Mouse (Mus musculus) frontal cortex, postnatal 36 days (tissue): ENCODE results near the gene Gars.

Source experiments
- DNase-seq, 2 experiments: peaks; one replicate each; pipeline ENCODE4 v3.0.0; 2022; ENCODE audit warnings: low spot score in 2 of 2

The Gars gene

DNA sequence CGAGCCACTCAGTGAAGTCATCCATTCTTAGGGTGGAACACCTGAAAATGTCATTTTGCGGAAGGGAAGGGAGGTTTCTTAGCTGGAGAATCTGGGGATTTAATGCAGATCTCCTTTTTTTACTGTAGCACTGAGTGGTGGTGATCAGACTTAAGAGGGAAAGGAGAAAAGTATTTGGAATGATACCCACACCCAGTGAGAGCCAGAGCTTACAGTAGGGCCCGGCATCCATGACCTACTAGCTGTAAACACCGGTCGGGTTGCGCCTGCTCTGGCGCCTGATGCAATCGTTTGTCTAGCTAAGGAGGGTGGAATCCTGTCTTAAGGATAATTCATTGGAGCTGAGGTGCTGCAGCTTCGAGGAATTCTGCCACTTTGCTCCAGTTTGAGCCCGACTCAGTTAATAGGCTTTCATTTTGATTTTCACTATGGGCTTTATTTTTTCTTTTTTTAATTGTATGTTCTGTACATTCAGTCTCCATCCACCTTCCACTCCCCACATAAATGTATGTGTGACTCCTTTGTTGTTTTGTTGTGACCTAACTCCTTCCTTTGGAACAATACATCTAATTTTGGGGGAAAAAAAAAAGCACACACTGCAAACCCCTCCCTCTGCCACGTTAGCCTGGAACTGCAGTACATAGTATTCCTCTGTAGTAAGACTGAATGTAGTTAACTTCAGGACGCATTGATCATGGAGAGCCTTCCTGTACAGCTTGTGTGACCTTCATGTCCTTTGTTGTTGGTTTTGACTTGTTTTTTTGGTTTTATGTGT is 1.1 kb downstream of the Gars start:
- peak in 1 of 2 experiments; percentile 19 for DNase-seq

DNA sequence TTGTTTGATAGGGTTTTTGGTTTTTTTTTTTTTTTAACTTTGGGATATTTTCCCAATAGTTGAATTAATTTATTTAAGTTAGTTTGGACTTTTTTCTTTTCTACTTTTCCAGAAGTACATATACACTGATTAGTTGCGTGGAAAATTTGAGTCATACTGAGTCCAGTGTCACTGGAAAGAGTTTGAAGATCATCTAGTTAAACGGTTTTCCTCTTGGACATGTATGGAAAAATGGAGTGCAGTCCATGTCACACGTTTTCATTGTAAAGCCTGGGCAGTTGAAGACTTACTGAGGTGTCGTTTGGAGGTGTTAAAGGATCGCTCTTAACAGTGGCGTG is 1.6 kb downstream of the Gars start:
- DNase-seq, result no peak

DNA sequence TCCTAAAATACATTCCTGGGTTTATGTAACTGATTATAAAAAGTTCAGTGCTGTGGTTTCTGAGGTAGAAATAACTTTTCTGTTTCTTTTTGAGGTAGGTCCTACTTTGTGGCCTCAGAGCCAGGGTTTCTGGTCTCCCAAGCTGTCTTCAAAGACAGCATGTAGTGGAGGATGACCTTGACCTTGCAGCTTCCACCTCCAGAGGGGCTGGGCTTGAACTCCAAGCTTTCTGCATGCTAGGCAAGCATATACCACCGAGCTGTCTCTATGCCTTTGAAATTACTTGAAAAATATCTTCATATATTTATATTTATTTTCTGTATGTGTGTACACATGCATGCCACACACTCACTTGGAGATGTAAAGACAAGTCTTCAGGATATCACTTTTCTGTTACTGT is 2.2 kb downstream of the Gars start:
- no peak for DNase-seq

DNA sequence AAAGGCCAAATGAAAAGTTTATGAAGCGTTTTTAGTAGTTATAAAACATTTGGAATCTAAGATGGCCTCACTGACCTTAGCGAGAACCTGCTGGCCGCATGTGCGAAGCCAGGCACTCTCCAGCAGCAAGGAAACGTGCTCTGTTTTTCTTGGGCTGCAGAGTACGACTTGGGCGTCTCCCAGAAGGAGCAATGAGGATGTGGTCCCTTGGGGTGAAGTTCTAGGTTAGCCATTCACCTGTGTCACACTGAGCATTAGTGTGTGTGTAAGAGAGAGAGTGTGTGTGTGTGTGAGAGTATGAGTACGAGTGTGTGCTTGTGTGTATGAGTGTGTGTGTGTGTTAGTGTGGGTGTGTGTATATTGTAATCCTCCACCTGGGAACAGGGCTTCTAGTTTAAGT is 5.4 kb downstream of the Gars start:
- no peak for DNase-seq

DNA sequence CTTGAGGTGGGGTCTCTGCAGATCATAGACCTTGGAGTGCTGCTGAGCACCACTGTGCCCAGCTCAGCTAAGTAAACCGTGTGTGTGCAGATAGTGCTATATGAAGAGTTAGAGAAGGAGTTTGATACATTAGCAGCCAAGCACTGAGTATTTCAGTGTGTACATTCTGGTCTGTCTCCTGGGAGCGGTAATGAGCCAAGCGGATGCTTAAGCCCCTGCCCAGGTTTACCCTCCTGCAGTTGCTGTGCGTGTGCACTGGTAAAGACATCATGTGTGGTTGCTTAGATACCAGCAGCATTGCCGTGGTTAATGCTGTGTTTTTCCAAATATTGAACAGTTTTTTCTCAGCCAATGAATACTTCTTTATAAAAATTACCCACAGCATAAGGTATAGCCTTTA is 6.7 kb downstream of the Gars start:
- no peak for DNase-seq

DNA sequence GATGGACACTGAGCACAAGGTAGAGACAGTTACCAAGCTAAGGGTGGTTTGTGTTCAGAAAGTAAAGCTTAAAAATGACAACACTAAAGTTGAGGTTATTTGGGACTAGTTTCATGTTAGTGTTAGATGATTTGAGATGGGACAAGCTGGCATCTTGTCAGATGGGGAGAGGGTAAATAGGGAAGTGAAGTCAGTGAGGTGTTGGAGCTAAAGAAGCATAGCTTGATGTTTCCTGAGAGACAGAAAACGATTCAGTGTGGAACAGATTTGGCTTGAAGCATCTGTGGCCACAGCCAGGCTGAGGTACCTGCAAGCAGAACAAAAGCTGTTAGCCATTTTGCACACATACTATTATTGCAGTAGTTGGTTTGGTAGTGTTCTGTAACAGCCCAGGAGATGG is 7.5 kb downstream of the Gars start:
- no peak for DNase-seq

DNA sequence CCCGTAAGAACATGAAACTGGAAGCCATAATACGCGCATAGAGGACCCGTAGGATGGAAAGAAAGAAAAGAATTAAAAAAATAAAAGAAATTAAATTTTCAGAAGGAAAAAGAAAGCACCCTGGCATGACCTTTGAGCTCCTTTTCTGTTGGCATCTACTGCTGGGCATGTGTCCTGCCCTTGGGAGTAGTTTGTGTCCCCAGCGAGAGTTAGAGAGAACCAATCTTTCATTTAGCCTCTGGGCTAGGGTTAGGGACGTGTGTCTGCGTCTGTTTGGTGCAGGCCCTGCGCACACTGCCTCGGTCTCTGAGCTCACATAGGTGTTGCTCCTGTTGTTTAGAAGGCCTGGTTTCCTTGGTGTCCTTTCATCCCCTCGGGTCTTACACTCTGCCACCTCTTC is 11.4 kb downstream of the Gars start:
- DNase-seq, result no peak

DNA sequence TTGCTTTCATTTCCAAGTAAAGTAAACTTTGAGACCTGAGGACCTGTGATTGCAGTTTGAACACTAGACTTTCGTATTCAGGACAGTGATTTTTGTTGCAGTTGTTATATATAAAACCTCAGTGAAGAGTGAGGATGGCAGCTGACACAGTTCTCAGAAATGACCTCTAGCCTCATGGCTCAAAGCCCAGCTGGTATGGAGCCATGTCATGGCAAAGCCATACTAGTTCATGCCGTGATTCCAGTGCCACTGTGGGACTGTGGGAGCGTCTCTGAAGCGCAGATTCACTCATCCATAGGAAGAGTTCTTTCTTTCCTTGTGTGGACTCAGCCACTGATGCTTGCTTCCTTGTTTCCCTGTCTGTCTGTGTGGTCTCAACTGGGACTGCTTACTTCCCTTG is 16.7 kb downstream of the Gars start:
- no peak for DNase-seq

DNA sequence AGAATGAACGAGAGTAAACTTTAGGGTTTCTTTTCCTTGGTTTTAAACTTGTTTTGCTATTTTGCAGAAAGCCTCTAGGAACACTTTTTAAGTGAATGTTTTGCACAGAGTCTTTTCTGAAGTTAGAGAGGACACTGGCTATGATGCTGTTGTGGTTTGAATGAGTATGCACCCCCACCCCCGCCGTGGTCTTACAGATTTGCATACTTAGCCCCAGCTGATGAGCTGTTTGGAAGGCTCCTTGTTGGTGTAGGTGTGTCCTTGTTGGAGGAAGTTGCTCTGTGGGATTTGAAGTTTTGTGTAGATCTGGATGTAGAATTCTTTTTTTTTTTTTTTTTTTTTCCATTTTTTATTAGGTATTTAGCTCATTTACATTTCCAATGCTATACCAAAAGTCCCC is 19.6 kb downstream of the Gars start:
- DNase-seq, result no peak

DNA sequence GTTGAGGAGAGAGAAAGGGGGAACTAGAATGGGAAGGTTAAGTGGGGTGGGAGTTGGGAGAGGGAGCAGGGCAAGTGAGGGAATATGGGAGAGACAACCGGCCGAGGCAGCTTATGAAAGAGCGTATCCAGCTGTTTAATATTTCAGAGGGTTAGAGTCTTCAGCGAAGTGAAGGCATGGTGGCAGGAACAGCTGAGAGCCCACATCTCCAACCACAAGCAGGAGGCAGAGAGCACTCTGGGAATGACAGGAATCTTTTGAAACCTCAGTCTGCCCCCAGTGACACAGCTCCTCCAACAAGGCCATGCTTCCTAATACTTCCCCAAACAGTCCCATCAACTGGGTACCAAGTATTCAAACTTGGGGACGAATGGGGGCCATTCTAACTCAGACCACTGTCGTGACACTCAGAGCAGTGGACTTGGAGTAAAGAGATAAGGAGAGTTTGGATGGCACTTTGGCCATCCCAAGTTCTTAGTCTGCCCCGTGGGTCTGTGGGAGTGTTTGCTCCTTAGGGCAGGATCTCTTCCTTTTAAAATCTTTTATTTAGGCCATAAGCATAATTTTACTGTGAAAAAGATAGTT is 22.5 kb downstream of the Gars start:
- DNase-seq, result no peak

DNA sequence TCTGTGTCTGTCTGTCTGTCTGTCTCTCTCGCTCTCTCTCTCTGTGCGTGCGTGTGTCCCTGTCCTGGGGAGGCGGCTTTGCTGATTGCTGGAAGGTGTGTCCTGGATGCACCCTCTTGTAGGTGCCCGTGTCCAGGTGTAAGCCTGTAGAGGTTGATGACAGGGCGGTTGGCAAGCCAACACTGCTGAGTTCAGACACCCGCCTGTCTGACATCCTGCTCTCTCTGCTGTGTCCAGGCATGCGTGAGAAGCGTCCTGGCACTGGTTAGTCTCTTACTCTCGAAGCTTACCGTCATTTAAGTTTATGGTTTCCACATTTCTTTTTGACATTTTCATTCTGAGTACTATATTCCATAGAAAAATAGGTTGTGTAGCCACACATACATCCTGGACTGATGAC is 23.5 kb downstream of the Gars start:
- no peak for DNase-seq

DNA sequence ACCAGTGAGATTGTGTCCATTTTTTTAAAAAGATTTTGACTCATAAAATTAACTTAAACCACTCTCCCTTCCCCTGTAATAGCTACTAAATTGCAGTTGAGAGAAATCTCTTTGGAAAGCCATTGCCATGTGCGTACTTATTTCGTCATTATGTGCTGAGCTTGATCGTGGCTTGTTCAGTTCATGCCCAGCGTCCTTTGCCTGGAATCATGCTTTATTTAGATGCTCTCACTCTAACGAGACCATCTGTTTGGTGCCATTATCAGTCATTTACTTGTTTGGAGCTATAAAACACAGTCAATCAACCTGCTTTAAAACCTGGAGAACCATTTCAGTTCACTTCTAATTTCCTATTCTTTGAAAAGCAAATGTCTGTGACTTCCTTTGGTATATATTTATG is 24.4 kb downstream of the Gars start:
- DNase-seq, result no peak

DNA sequence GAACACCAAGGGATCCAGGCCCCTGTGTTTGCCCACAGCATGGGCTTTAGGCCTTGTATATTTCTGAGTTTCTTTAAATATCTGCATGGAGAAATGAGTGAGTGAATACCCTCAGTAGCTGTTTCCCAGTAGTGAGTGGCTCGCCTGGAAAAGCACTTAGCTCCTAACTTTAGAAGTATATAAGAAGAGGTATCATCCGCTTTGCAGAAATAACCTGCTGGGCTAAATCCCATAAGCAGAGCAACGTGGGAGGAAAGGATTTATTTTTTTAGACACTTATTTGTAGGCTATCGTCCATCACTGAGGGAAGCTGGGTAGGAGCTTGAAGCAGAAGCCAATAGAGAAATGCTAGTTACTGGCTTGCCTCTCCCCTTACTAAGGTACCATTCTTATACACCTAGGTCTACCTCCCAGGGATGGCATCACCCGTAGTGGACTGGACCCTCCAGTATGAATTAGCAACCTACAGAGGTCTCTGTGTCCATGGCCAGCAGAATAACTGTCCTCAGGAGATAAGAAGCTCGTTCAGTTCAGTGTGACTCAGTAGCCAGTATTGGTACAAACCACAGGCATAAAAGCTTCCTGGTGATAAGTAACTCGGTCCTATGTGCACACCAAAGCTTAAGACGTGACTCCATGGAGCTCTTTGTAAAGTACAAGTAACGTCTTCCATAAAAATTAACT is 26.1 kb downstream of the Gars start:
- DNase-seq, result no peak

DNA sequence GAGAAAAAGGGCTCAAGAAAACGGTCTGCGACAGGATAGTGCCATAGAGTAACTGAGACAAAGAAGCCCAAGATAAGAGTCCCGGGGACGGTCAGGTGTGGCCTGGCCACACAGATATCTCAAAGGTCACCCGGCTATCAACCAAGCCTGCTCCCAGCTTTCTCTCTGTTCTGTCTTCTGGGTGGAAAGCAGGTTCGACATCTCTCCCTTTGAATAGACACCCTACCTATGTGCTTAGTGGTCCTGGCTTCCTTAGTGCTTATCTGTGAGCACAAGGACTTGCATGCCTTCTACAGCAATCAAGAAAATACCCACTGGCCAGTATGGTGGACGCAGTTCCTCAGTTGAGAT is 26.6 kb downstream of the Gars start:
- no peak for DNase-seq

DNA sequence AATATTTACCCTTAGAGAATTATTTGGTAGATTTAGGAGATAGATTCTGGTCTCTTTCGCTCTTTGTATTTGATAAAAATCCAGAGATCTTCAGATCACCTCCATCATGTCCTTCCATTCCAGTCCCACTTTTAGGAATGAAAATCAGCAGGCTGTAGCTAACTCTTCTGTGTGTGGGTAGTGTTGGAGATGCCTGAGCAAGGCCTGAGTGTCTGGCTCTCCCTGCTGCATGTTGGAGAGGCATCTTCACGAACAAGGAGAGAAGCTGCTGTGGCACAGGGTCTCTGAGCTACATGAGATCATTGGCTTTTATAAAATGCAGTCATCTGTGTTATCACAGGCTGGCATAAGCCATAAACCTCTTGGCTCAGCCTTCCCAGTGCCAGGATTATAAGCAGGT is 28.1 kb downstream of the Gars start:
- no peak for DNase-seq

DNA sequence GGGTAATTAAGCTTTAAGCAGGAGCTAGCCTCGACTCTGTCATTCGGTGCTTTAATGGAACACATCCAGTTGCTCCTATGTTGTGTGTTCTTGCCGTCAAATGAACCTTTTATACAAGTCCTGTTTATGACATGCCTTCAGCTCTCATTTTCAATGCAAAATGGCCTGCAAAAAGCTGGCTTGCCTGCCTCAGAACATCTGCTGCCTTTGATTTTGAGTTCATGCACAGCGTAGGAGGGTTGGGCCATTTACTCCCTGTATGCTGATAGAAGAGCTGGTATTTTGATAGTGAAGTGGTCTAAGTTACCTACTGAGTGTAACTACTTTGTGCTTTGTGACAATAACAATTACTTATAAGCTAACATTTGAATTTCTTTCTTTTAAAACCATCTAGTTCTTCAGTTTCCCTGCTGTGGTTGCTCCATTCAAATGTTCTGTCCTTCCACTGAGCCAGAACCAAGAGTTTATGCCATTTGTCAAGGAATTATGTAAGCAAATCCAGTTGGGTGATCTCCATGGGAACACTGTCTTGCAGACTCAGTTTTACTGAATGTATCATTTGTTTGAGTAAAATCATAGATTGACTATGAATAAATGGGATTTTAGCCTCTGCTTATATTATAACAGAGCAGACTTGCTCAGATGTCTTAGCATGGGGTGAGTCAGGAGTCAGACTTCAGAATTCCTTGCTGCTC is 38.9 kb downstream of the Gars start:
- no peak for DNase-seq

DNA sequence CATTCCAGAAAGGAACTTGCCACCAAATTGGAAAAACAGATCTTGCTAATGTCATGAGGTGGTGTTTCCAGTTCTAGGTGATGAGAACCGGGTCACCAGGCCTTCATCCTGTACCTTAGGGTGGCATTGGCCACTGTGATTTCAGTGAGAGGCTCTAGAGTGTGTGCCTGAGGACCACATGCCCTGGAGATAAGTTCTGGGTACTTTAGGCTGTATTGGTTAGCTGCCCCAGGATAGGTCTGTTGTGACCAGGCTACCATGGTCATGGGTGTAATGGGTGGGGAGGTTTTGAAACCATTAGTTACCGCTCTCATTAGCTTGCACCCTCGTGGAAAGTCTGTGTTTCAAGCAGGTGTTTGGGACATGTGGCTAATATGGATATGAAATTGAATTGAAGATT is 43.6 kb downstream of the Gars start:
- DNase-seq, result no peak

DNA sequence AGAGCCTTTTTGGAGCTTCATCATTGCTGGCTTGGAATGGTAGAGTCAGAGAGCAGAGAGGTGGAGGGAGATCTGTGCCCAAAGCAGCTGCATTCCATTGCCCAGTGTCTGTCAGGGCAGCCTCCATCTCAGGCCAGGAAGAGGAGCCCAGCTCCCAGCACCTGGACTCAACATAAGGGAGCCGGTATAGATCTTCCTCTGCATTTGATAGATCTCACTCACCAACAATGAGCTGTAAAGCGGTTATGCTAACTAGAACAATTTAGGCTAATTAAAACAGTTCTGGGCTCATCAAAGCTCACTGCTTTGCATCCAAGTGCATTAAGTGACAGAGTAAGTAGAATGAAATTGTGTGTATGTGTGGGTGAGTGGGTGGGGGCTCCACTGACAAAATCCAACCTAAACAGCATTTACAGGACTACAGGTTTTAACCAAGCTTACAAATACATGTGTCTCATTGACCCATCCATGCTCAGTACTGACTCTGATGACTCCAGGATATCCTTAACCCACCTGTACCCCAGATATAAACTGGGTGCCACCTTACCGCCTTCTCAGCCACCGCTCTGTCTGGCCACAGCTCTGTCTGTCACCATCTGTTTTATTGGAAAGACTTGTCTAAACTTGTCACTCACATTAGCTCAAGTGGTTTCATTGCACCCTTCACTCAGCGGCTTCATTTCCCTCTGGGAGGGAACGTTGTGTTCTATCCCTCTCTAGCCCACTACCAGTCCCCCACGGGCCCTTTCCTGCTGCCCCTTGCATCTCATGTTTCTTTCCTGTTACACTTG is 44.6 kb downstream of the Gars start:
- no peak for DNase-seq

DNA sequence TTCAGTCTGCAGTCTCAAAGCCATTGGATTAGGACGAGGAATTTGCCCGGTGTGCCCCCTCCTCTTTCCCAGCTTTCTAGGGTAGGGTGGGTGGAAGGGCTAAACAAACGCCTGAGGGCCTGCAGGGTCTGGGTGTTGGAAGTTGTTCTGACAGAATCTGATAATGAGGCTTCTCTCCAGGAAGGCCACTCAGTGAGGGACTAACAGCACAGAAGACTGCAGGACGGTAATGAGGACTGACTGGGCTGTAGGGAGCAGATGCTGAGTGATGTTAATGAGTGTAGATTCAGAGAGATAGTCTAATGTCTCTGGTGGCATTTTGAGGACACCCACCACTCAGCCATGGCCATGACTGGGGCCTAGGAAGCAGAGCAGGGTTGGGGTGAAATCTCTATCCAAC is 49.5 kb downstream of the Gars start:
- DNase-seq, result no peak

DNA sequence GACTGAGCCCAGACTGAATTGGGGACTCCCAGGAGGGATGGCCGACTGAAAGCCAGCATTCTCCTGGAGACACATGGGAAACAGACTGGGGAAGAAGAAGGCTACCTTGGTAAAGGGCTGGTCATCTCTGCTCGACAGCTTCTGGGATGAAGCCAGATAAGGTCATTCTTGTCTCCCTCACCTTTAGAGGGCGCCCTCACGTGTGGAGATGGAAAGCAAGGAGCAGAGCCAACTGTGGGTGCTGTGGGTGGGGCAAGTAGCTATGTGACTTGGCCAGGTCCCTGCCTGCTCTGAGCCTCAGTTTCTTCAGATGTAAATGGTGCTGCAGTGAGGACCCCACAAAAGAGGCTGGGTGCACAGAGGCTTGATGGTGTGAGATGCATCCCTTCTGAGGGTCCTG is 52.8 kb downstream of the Gars start:
- DNase-seq, result no peak

DNA sequence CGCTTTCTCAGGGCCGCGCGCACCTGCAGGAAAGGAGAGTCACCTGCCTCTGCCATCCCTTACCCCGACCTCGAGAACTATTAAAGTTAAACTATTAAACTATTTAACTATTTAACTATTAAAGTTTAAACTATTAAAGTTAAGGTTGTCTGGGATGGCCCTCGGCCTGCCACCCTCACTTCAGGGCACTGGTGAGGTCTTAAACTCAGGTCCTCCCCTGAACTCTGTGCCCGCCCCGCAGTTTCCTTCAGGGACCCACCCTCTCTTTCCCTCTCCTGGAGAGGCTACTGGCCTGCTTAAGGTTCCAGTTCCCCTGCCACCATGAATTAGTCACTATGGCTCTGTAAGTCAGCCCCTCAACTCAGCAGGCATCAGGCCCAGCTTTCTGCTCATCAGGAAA is 53.6 kb downstream of the Gars start:
- no peak for DNase-seq
